Mouse (Mus musculus) small intestine, adult 2 months (tissue): ENCODE data around the gene 2210010C04Rik.

Experiments
- CTCF ChIP-seq: fragments of 200-500 bp; IDR thresholded peaks from 2 replicates; pipeline ENCODE4 v1.5.1; 2012; ENCODE audit warnings: low read depth, mild to moderate bottlenecking, control low read depth, inconsistent platforms, low read length, moderate library complexity, mixed read lengths; ENCODE audit not compliant: insufficient replicate concordance, insufficient read length; ENCODE audit errors: extremely low read depth
- POLR2A ChIP-seq: fragments of 200-500 bp; IDR thresholded peaks from 2 replicates; pipeline ENCODE4 v1.6.1; 2012; ENCODE audit warnings: low read depth, mild to moderate bottlenecking, control low read depth, inconsistent platforms, low read length, moderate library complexity

DNA sequence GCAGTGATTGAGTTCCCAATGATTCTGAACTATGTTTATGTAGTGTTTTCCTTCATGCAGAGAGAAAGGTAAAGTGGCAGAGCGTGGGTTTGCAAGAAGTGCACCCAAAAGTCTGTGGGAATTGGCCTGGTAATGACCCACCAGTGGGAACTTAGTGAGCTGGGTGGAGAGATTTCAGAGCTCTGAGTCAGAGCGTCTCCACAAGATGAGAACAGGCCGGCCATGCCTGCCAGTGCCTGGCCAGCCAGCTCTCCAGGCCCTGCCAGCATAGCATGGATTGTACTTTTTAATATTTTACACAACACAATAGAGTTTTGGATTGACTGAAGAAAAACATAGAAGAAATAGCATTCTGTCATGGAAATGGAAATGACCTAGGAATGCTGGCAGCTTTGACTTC, 4.5 kb downstream of the 2210010C04Rik start:
- TF ChIP-seq CTCF (no peak), POLR2A (no peak)
